Mouse (Mus musculus) neural tube, embryonic 14.5 days (tissue): Measurements from ENCODE around the gene Cyp2d22. TPM values are rescaled to one million over a fixed set of nuclear protein-coding genes. Genes with fewer than 3 reads are reported as not detected.
"Not testable (repeated sequence)": the region's sequence is repeated elsewhere in the genome, so short reads cannot be mapped to it uniquely, and the experiment has no call there.

Experiments
- ATAC-seq: fragments of 200-750 bp; cut with Nextera tagmentation; 2 replicates; pipeline ENCODE4 v1.8.0; 2017; ENCODE audit warnings: low read depth, mild to moderate bottlenecking, moderate TSS enrichment, moderate library complexity
- H3K27ac ChIP-seq: fragments of 300-500 bp; sonication (generic); 2 replicates; pipeline ENCODE4 v1.5.1; 2014; ENCODE audit warnings: low read depth, mild to moderate bottlenecking, control low read depth, low read length, moderate library complexity, mixed read lengths
- H3K27me3 ChIP-seq: fragments of 300-500 bp; sonication (generic); 2 replicates; pipeline ENCODE4 v1.6.1; 2014; ENCODE audit warnings: low read length; ENCODE audit not compliant: control insufficient read depth, insufficient read depth
- H3K36me3 ChIP-seq: fragments of 300-500 bp; sonication (generic); 2 replicates; pipeline ENCODE4 v1.6.1; 2014; ENCODE audit warnings: low read length, mixed read lengths; ENCODE audit not compliant: control insufficient read depth, insufficient read depth
- H3K4me1 ChIP-seq: fragments of 300-500 bp; sonication (generic); 2 replicates; pipeline ENCODE4 v1.6.1; 2014; ENCODE audit warnings: low read length; ENCODE audit not compliant: control insufficient read depth, insufficient read depth
- H3K4me2 ChIP-seq: fragments of 300-500 bp; sonication (generic); 2 replicates; pipeline ENCODE4 v1.6.1; 2014; ENCODE audit warnings: mild to moderate bottlenecking, low read depth, low read length, control low read depth
- H3K4me3 ChIP-seq: fragments of 300-500 bp; sonication (generic); 2 replicates; pipeline ENCODE4 v1.5.1; 2014; ENCODE audit warnings: low read depth, low read length, control low read depth, mixed read lengths
- H3K9ac ChIP-seq: fragments of 300-500 bp; sonication (generic); replicated peaks from 2 replicates; pipeline ENCODE4 v1.6.1; 2014; ENCODE audit warnings: low read depth, mild to moderate bottlenecking, control low read depth, low read length, mixed read lengths
- H3K9me3 ChIP-seq: fragments of 300-500 bp; sonication (generic); 2 replicates; pipeline ENCODE4 v1.6.1; 2016; ENCODE audit warnings: low read length; ENCODE audit not compliant: control insufficient read depth
- WGBS: fragments of 180-500 bp; shearing (Covaris S2); extraction: QIAGEN DNeasy Blood & Tissue Kit; methylation state at CpG from one replicate; pipeline ENCODE4 v1.1.7; 2014; 5-methylcytosine and 5-hydroxymethylcytosine counted together
- polyA plus RNA-seq: library from polyadenylated mRNA; unstranded; fragments of >200 nt; fragmentation: Nextera tagmentation; extraction: Ambion mirVana; gene quantifications from 2 replicates; pipeline ENCODE4 v1.2.1, GENCODE M21; 2014

The Cyp2d22 gene
- polyA plus RNA-seq, 1 experiment from 2014 or later = 0.99 TPM

GRCm38 (mm10) chr15:82368146-82368545, 11.9 kb downstream of the Cyp2d22 start:
- Histone ChIP-seq H3K4me3 (no peak overlapping the region), H3K4me2 (no peak overlapping the region), H3K9me3 (no peaks in the 10 kb centered on the region), H3K9ac (no peak overlapping the region), H3K27ac (no peak overlapping the region), H3K4me1 (no peaks in the 10 kb centered on the region), H3K36me3 (no peaks in the 10 kb centered on the region), H3K27me3 (no peaks in the 10 kb centered on the region)
- ATAC-seq = no peak
- WGBS = 95% methylated on average over 4 of the region's 4 CpGs

GRCm38 (mm10) chr15:82364561-82364960, 15.5 kb downstream of the Cyp2d22 start:
- H3K27me3 ChIP-seq, H3K9ac ChIP-seq, H3K4me1 ChIP-seq, H3K9me3 ChIP-seq, H3K4me2 ChIP-seq, H3K27ac ChIP-seq, ATAC-seq, H3K36me3 ChIP-seq, H3K4me3 ChIP-seq: not testable (repeated sequence)
- 13% methylated on average over 6 of the region's 9 CpGs for WGBS

- not testable (repeated sequence) for H3K27ac ChIP-seq, H3K9me3 ChIP-seq, H3K4me3 ChIP-seq, ATAC-seq, H3K4me1 ChIP-seq, H3K36me3 ChIP-seq, H3K9ac ChIP-seq, H3K4me2 ChIP-seq, H3K27me3 ChIP-seq
- WGBS = 75% methylated on average over 7 of the region's 12 CpGs
Measured at GRCm38 (mm10) chr15:82363801-82364200, 16.3 kb downstream of the Cyp2d22 start.

GRCm38 (mm10) chr15:82362234-82362633, 17.8 kb downstream of the Cyp2d22 start:
- WGBS = 85% methylated on average over 4 of the region's 4 CpGs
- no peaks in the 10 kb centered on the region for H3K36me3 ChIP-seq
- no peaks in the 10 kb centered on the region for H3K4me1 ChIP-seq
- no peak overlapping the region for H3K27ac ChIP-seq
- no peak overlapping the region for H3K9ac ChIP-seq
- no peak overlapping the region for H3K4me2 ChIP-seq
- no peaks in the 10 kb centered on the region for H3K9me3 ChIP-seq
- no peak for ATAC-seq
- H3K27me3 ChIP-seq = no peaks in the 10 kb centered on the region
- H3K4me3 ChIP-seq = no peak overlapping the region

- WGBS = 77% methylated on average over 11 of the region's 11 CpGs
- Histone ChIP-seq H3K4me1 (no peaks in the 10 kb centered on the region), H3K9me3 (no peaks in the 10 kb centered on the region), H3K27ac (no peak overlapping the region), H3K4me3 (no peak overlapping the region), H3K9ac (no peak overlapping the region), H3K27me3 (no peaks in the 10 kb centered on the region), H3K4me2 (no peak overlapping the region), H3K36me3 (no peaks in the 10 kb centered on the region)
- no peak for ATAC-seq
Measured at GRCm38 (mm10) chr15:82361459-82362018, 18.5 kb downstream of the Cyp2d22 start.

GRCm38 (mm10) chr15:82358431-82359260, 21.4 kb downstream of the Cyp2d22 start:
- H3K36me3 ChIP-seq = no peaks in the 10 kb centered on the region
- no peak overlapping the region for H3K27ac ChIP-seq
- no peaks in the 10 kb centered on the region for H3K9me3 ChIP-seq
- ATAC-seq = no peak
- H3K27me3 ChIP-seq = peaks cover 3% of the 10 kb centered on the region; the same call in 1 of the 2 replicates
- peak overlapping the region; percentile 16; the same call in 1 of the 2 replicates for H3K9ac ChIP-seq
- H3K4me3 ChIP-seq = no peak overlapping the region
- no peak overlapping the region for H3K4me2 ChIP-seq
- peaks cover 5% of the 10 kb centered on the region; the same call in 1 of the 2 replicates for H3K4me1 ChIP-seq
- WGBS = 69% methylated on average over 22 of the region's 22 CpGs

- peaks cover 3% of the 10 kb centered on the region; the same call in 1 of the 2 replicates for H3K27me3 ChIP-seq
- peak within 1 kb of the TSS; percentile 86 for H3K27ac ChIP-seq
- H3K4me3 ChIP-seq = peak within 1 kb of the TSS; percentile 97
- peaks cover 12% of the 10 kb centered on the region for H3K4me1 ChIP-seq
- H3K9ac ChIP-seq = peak within 1 kb of the TSS; percentile 96
- WGBS = 2% methylated on average over 57 of the region's 57 CpGs
- ATAC-seq = peak; percentile 99
- no peaks in the 10 kb centered on the region for H3K9me3 ChIP-seq
- H3K36me3 ChIP-seq = peaks cover 17% of the 10 kb centered on the region
- peak within 1 kb of the TSS; percentile 91 for H3K4me2 ChIP-seq
Measured at GRCm38 (mm10) chr15:82354126-82354945, 25.7 kb downstream of the Cyp2d22 start, which contains the start of gene Ndufa6. Gene Ndufa6, minus strand, starts transcription at chr15:82354322.

- WGBS = under 1% methylated on average over 23 of the region's 23 CpGs
Measured at GRCm38 (mm10) chr15:82353745-82354113, 26.3 kb downstream of the Cyp2d22 start.

More at GRCm38 (mm10) chr15:82353745-82354113, 26.3 kb downstream of the Cyp2d22 start:
- Histone ChIP-seq H3K9me3 (no peaks in the 10 kb centered on the region), H3K27ac (peak overlapping the region; percentile 86), H3K9ac (peak overlapping the region; percentile 96), H3K36me3 (peaks cover 21% of the 10 kb centered on the region), H3K27me3 (peaks cover 3% of the 10 kb centered on the region; the same call in 1 of the 2 replicates), H3K4me1 (peaks cover 12% of the 10 kb centered on the region), H3K4me3 (peak overlapping the region; percentile 97), H3K4me2 (peak overlapping the region; percentile 91)
- ATAC-seq = peak; percentile 55
